Mouse (Mus musculus) gastrocnemius, adult 2 months (tissue): ENCODE measurements around the gene Bst1. TPM values are rescaled to one million over a fixed set of nuclear protein-coding genes. Genes with fewer than 3 reads are reported as not detected.

Experiments used
- DNase-seq: peaks from one replicate; pipeline ENCODE4 v3.0.0; 2022
- H3K27ac ChIP-seq: fragments of 200-600 bp; 2 replicates; pipeline ENCODE4 v1.8.1; 2022; ENCODE audit warnings: mild to moderate bottlenecking
- H3K4me3 ChIP-seq: fragments of 200-600 bp; 2 replicates; pipeline ENCODE4 v1.8.1; 2022; ENCODE audit warnings: mild to moderate bottlenecking, moderate library complexity
- CTCF ChIP-seq: fragments of 200-600 bp; IDR thresholded peaks from 2 replicates; pipeline ENCODE4 v1.8.1; 2022; ENCODE audit warnings: antibody characterized with exemption, mild to moderate bottlenecking, moderate library complexity
- intact Hi-C: fragments of 180-260 bp; cut with DNase I; formaldehyde crosslinking; loops from one replicate; pipeline ENCODE4 v1.15.1; 2025
- total RNA-seq, 2 experiments: library from RNA; stranded (reverse); gene quantifications; 2 replicates each; pipeline ENCODE4 v1.2.3; 2021

Bst1 gene
- total RNA-seq, 2 experiments from 2014 or later, result 0.17 TPM; not detected in 1

- Histone ChIP-seq H3K27ac (no peak overlapping the region), H3K4me3 (no peak overlapping the region)
- intact Hi-C loops, result no loop called here
- no peak for DNase-seq
- TF ChIP-seq CTCF, result no peak
Observed at GRCm38 (mm10) chr5:43871845-43872244, 53.2 kb downstream of the Bst1 start.

- no peak overlapping the region for H3K27ac ChIP-seq
- no peak overlapping the region for H3K4me3 ChIP-seq
- intact Hi-C loops, result no loop called here
- DNase-seq, result no peak
- no peak for TF ChIP-seq CTCF
Observed at GRCm38 (mm10) chr5:43872652-43873051, 54.0 kb downstream of the Bst1 start.

GRCm38 (mm10) chr5:43882034-43882433 lies 63.3 kb downstream of the Bst1 start:
- no peak for TF ChIP-seq CTCF
- DNase-seq, result no peak
- H3K27ac ChIP-seq, result peak overlapping the region; percentile 25; the same call in 1 of the 2 replicates
- intact Hi-C loops, result no loop called here
- H3K4me3 ChIP-seq, result no peak overlapping the region

- intact Hi-C loops, result no loop called here
- no peak for TF ChIP-seq CTCF
- DNase-seq, result no peak
- no peak overlapping the region for H3K4me3 ChIP-seq
- H3K27ac ChIP-seq, result no peak overlapping the region
Observed at GRCm38 (mm10) chr5:43885060-43885820, 66.6 kb downstream of the Bst1 start.

- intact Hi-C loops, result loop anchor here (5.0 to 10.0 kb wide), 2 partner anchors 50 to 102 kb away; no protein-coding TSS in a partner anchor
- TF ChIP-seq CTCF, result peak; percentile 57
- H3K4me3 ChIP-seq, result no peak overlapping the region
- no peak overlapping the region for H3K27ac ChIP-seq
- no peak for DNase-seq
Observed at GRCm38 (mm10) chr5:43892386-43892785, 73.7 kb downstream of the Bst1 start.

Other genes starting within 250 kb of the Bst1 start
- gene Cc2d2a, start 156.5 kb upstream of the Bst1 start, total RNA-seq, result 1 to 10 TPM; 4.1 to 7.7 TPM
- gene Fbxl5, start 2.8 kb downstream of the Bst1 start, total RNA-seq, result 10 to 100 TPM; 33.0 to 35.4 TPM
- 1 to 10 TPM; 2.7 to 3.5 TPM for gene Cd38, start 49.7 kb downstream of the Bst1 start, total RNA-seq
- gene Gm7879, start 94.3 kb downstream of the Bst1 start, total RNA-seq, result 1 to 10 TPM; 5.4 to 5.8 TPM
- gene Fgfbp1, start 162.9 kb downstream of the Bst1 start, total RNA-seq, result 1 to 10 TPM; 4.0 to 5.4 TPM